Mouse (Mus musculus) heart, adult 18-20 months (tissue): ENCODE results near the gene Gm4869. TPM values are rescaled to one million over a fixed set of nuclear protein-coding genes. Genes with fewer than 3 reads are reported as not detected.
"Not testable (repeated sequence)": the region's sequence is repeated elsewhere in the genome, so short reads cannot be mapped to it uniquely, and the experiment has no call there.

Source experiments
- DNase-seq, 2 experiments: peaks; one replicate each; pipeline ENCODE4 v3.0.0; 2021 to 2022; ENCODE audit warnings: mixed read lengths in 1 of 2
- long read RNA-seq, 2 experiments: library from polyadenylated mRNA; stranded (forward); transcript quantifications; one replicate each; pipeline ENCODE4 v2.0.0; 2021
- total RNA-seq, 2 experiments: library from RNA; stranded (reverse); gene quantifications; 2 replicates each; pipeline ENCODE4 v1.2.3; 2021

The Gm4869 gene
- not detected for total RNA-seq
- long read RNA-seq, experiment 1 = 0 reads
- long read RNA-seq, experiment 2 = 0 reads

DNA sequence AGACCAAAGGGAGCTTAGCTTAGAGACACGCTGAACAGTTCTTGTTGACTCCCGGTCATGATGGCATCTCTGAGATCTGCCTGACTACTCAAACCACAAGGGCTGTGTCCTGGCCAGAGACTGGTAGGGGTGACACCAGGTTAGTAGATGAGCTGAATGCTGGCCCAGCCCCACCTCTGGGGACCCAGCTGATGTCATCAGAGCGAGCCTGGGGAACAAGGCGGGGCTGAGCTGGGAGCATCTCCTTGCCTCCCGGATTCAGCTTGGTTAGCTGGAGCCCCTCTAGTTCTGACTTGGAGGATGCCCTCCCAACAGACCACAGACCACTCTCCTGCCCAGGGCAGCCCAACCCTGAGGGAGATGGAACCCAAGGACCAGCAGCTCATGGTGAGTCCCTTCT, at the start of gene Gm4869:
Gm4869 (plus strand) TSS at position 301 of the 400 bp plus-strand sequence.
- DNase-seq = no peak

DNA sequence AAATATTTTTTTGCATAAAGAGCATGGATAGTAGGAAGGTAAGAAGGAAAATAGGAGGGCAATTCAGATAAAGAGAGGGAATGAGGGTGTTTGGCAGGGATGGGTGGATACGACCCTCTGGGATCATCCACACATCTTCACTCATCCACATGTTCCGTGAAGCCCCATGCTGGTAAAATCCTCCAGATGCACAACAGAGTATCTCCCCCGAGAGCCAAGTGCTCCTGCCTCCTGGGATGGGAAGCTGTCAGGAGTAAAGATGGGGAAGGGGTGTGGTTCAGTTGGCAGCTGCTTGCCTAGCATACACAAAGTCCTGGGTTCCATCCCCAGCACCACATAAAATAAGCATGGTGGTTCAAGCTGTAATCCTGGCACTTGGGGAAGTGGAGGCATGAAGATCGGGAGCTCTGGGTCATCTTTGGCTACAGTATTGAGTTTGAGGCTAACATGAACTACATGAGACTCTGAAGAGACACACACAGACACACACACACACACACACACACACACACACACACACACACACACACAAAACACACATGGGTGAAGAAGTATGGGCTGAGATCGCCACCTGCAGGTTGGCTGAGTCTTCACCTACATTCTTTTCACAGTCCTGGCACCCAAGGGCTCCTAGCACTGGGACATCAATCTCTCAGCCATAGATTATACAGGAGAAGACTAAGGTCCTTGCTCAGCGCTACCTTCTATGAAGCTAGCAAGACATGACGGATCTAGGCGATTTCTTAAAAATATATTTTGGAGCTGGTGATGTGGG, 49.1 kb upstream of the Gm4869 start:
- peak in 1 of 2 experiments; percentile 50 for DNase-seq

- DNase-seq = no peak
Measured at GRCm38 (mm10) chr5:140402640-140403270, 42.7 kb upstream of the Gm4869 start.

- no peak for DNase-seq
Measured at GRCm38 (mm10) chr5:140405126-140405525, 40.3 kb upstream of the Gm4869 start.

GRCm38 (mm10) chr5:140406666-140407065, 38.8 kb upstream of the Gm4869 start:
- DNase-seq = no peak

GRCm38 (mm10) chr5:140408801-140409200, 36.6 kb upstream of the Gm4869 start:
- DNase-seq = no peak

DNA sequence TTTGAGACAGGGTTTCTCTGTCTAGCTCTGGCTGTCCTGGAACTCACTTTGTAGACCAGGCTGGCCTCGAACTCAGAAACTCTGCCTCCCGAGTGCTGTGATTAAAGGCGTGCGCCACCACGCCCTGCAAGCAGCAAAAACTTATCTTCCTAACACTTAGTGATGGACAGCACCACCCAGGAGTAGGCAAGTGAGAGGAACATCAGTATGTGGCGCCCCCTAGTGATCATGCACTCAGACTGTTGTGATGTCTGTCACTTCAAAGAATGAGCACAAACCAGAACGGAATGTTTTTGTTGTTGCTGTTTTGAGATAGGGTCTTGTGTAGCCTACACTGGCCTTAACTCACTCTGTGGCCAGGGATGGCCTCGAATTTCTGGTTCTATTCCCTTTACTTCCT, 34.1 kb upstream of the Gm4869 start:
- DNase-seq = peak; percentile 58 to 76

- DNase-seq = no peak
Measured at GRCm38 (mm10) chr5:140414647-140415046, 30.8 kb upstream of the Gm4869 start.

- DNase-seq = no peak
Measured at GRCm38 (mm10) chr5:140418106-140418488, 27.3 kb upstream of the Gm4869 start.

GRCm38 (mm10) chr5:140418489-140419441, 26.7 kb upstream of the Gm4869 start, which contains the start of gene Eif3b:
Gene Eif3b, plus strand, starts transcription at chr5:140419328.
- DNase-seq = peak; percentile 92 to 93

- DNase-seq = no peak
Measured at GRCm38 (mm10) chr5:140419442-140420080, 25.9 kb upstream of the Gm4869 start.

GRCm38 (mm10) chr5:140420616-140421015, 24.8 kb upstream of the Gm4869 start:
- no peak for DNase-seq

- no peak for DNase-seq
Measured at GRCm38 (mm10) chr5:140425016-140425783, 20.2 kb upstream of the Gm4869 start.

DNA sequence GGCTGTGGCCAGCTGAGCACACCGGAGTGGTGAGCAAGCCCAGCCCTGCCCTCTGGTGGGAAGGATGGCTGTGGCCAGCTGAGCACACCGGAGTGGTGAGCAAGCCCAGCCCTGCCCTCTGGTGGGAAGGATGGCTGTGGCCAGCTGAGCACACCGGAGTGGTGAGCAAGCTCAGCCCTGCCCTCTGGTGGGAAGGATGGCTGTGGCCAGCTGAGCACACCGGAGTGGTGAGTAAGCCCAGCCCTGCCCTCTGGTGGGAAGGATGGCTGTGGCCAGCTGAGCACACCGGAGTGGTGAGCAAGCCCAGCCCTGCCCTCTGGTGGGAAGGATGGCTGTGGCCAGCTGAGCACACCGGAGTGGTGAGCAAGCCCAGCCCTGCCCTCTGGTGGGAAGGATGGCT, 6.3 kb upstream of the Gm4869 start:
- DNase-seq = not testable (repeated sequence)

DNA sequence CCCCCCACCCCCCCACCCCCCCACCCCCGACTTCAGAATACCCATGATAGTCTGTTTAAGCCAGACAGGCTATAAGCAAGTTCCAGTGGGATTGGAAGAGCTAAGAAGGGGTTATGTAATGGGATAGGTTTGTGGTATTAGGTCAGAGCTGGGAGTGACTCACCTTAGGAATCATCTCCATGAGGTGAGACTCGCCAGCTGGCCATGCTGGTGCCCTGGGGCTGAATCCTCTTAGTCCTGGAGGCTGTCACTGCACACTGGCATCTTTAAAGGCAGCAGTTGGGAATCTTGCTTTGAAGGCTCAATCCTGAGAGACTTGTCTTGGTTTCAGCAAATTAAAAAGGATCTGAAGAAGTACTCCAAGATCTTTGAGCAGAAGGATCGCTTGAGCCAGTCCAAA, 4.0 kb upstream of the Gm4869 start:
- no peak for DNase-seq

DNA sequence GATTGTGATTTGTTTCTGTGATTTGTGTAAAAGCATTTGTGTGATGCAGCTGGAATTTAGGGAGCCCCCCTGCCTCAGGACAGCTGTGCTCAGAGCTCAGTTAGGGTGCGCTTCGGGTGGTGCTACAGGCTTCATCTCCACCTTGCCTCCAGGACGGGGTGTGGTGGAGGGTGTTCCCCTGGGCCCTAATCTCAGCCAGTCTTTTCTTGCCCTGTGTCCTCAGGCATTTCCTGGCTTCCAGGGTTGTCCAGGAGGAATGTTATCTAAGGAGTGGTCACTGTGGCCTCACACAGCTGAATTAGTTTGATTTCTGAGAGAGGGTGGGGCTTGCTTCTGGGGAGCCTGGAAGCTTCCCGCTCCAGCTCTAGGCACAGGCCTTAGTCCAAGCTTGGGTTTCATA, 1.4 kb upstream of the Gm4869 start:
- peak; percentile 23 to 55 for DNase-seq

DNA sequence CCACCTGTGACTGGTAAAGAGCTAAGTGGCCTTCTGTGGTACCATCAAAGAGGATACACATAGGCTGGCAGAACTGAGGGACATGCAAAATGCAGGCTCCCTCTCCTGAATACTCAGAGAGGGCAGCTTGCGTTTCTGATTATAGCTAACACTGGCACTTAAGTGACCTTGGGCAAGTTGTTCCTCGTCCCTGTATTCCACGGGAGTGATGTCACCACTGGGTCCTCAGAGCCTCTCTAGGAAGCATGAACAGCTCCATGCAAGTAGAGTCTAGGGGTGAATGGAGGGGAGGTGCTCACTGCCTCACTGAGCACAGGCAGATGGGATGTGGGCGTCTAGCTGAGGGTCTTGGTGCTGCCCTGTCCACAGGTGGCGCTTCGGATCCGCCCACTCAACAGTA, 609 bp downstream of the Gm4869 start:
- no peak for DNase-seq

- DNase-seq = no peak
Measured at GRCm38 (mm10) chr5:140454488-140454887, 9.0 kb downstream of the Gm4869 start.

- no peak for DNase-seq
Measured at GRCm38 (mm10) chr5:140455466-140455865, 10.0 kb downstream of the Gm4869 start.

- no peak for DNase-seq
Measured at GRCm38 (mm10) chr5:140461476-140461875, 16.0 kb downstream of the Gm4869 start.

DNA sequence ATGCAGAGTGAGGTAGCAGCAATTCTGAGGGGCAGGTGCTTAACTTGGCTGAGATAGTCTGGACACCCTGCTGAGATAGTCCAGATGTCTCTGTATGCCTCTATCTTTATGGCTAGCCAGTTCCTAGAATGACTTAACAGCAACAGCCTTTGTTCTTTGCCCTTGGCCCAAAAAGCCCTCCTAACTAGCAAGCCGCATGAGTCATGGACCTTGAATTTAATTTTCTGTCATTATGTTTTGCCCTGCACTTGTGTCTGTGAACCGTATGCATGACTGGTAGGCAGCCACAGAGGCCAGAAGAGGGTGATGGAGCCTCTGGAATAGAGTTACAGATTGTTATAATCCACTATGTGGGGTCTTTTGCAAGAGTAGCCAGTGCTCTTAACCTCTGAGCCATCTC, 17.7 kb downstream of the Gm4869 start:
- not testable (repeated sequence) for DNase-seq
